Mouse (Mus musculus) ES-E14 (cell line): ENCODE measurements around the gene Tspyl3.

Experiments used
- HCFC1 ChIP-seq: IDR thresholded peaks from 2 replicates; pipeline ENCODE4 v1.6.1; 2012; ENCODE audit warnings: low read length, inconsistent platforms, borderline replicate concordance; ENCODE audit not compliant: insufficient read depth
- MAFK ChIP-seq: IDR thresholded peaks from 2 replicates; pipeline ENCODE4 v1.6.1; 2014; ENCODE audit warnings: mild to moderate bottlenecking, low read depth, low read length, inconsistent platforms; ENCODE audit not compliant: insufficient read depth
- ZC3H11A ChIP-seq: IDR thresholded peaks from 2 replicates; pipeline ENCODE4 v1.6.1; 2012; ENCODE audit warnings: low read depth, mild to moderate bottlenecking, inconsistent platforms, low read length, borderline replicate concordance
- ZNF384 ChIP-seq: IDR thresholded peaks from 2 replicates; pipeline ENCODE4 v1.6.1; 2012; ENCODE audit warnings: low read depth, low read length, inconsistent platforms

DNA sequence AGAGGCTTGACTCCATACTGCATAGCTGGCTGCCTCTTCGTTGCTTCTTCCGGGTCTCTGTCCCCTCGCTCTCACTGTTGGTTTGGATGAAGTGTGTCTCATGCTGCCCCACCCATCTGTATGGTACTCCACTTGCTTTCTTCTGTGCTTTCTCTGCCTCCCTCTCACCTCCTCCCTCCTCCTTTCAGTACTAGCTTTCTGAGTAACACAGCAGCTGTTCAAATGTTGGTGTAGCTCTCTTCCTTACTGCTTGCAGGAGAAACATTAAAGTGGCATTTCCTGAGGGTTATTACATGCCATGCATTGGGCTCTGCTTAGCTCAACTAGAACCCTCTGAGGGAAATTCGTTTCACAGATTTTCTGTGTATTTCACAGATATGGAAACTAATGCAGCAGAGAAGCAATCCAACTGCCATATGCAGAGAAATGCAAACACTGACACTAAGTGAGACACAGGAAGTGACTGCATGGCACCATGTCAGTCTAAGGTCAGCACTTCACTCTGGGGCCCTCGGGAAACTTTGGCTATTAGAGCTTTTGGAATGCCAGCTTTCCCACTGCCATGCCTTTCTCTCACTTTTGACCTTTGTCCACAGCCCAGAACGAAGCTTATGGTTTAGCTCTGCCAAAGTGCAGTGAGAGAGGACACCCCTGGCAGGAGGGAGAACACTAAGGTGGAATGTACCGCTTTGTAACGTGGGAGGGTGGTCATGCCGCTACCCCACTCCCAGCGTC, 45.9 kb downstream of the Tspyl3 start:
- TF ChIP-seq ZC3H11A (no peak), ZNF384 (no peak), MAFK (no peak), HCFC1 (no peak)
